Mouse (Mus musculus): ENCODE data around the gene Phospho1. TPM values are rescaled to one million over a fixed set of nuclear protein-coding genes. Genes with fewer than 3 reads are reported as not detected.

Gene Phospho1
- polyA plus RNA-seq, 1 experiment: 541 TPM

GRCm38 (mm10) chr11:95834742-95835710 lies 10.7 kb downstream of the Phospho1 start:
- peaks cover 55% of the 10 kb centered on the region for H3K4me1 ChIP-seq (ENCODE audit: control insufficient read depth, insufficient read depth, insufficient read length, low read length)
- H3K27ac ChIP-seq (replicated peaks; ENCODE audit: low read depth, low read length): peak overlapping the region; percentile 90
- H3K4me3 ChIP-seq (ENCODE audit: insufficient read depth, low read depth, low read length): no peak overlapping the region

- H3K4me3 ChIP-seq (ENCODE audit: insufficient read depth, low read depth, low read length): no peak overlapping the region
- H3K27ac ChIP-seq (replicated peaks; ENCODE audit: low read depth, low read length): peak overlapping the region; percentile 90
- peaks cover 50% of the 10 kb centered on the region for H3K4me1 ChIP-seq (ENCODE audit: control insufficient read depth, insufficient read depth, insufficient read length, low read length)
Measured at GRCm38 (mm10) chr11:95835832-95836231, 11.5 kb downstream of the Phospho1 start.

- peak overlapping the region; percentile 90 for H3K27ac ChIP-seq (replicated peaks; ENCODE audit: low read depth, low read length)
- H3K4me1 ChIP-seq (ENCODE audit: control insufficient read depth, insufficient read depth, insufficient read length, low read length): peaks cover 45% of the 10 kb centered on the region
- H3K4me3 ChIP-seq (ENCODE audit: insufficient read depth, low read depth, low read length): no peak overlapping the region
Measured at GRCm38 (mm10) chr11:95836433-95836832, 12.1 kb downstream of the Phospho1 start.

GRCm38 (mm10) chr11:95837059-95837458 lies 12.8 kb downstream of the Phospho1 start, which contains the start of gene Gngt2:
Gene Gngt2 (plus strand): TSS chr11:95837216.
- peak within 1 kb of the TSS; percentile 90 for H3K27ac ChIP-seq (replicated peaks; ENCODE audit: low read depth, low read length)
- no peak within 1 kb of the TSS for H3K4me3 ChIP-seq (ENCODE audit: insufficient read depth, low read depth, low read length)
- H3K4me1 ChIP-seq (ENCODE audit: control insufficient read depth, insufficient read depth, insufficient read length, low read length): peaks cover 44% of the 10 kb centered on the region

DNA sequence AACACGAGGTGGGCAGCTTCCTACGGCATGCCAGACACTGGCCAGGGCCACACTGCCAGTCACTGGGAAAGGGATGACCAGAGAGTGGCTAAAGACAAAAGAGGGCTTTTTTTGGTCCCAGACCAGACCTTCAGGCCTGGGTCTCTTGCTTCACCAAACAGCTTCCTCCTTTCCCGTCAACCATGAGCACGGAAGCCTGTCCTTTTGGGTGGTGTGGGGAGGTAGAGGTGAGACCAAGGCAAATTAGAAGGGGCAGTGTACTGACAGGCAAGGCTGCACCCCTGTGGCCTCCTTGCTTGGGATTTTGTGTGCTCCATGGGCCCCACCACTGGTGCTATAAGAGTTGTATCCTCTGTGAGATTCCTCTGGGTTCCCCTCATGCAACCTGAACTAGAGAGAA lies 14.3 kb downstream of the Phospho1 start:
- H3K4me3 ChIP-seq (ENCODE audit: insufficient read depth, low read depth, low read length): no peak overlapping the region
- H3K4me1 ChIP-seq (ENCODE audit: control insufficient read depth, insufficient read depth, insufficient read length, low read length): peaks cover 52% of the 10 kb centered on the region
- H3K27ac ChIP-seq (replicated peaks; ENCODE audit: low read depth, low read length): peak overlapping the region; percentile 76

DNA sequence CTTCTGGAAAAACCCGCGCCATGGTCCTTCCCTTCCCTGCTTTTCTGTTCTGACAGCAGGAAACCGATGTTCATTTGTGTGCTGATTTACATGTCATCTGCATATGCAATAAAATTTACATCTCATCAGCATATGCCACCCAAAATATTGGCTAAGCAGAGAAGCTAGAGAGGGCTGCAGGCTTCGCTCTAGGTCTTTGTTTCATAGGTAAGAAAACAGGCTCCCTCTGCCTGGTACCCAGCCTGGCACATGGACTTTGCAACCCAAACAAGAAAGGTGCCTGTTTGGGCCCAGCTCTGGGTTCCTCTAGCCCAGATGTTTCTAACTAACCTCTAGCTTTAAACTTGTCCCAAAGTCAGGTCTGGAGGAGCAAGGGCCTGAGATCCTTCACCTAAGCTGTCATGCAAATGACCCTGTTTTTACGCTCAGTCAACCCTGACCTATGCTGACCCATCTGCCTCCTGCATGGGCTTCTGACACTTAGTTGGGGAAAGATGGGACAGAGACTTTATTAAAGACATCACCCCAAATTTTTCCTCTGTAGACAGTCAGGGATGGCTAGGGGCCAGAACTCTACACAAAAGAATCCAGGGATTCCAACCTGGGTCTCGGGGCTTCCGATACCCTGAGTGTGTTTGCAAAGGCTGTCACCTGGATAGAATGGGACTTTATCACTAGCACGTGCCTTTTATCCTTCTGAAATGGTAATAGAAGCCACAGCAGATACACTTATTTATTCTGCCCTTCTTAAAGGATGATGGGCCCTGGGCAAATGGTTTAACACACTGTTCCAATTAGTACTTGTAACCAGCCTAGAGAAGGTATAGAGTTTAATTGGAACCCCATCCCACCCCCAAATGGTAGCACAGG lies 14.9 kb downstream of the Phospho1 start:
- H3K27ac ChIP-seq (replicated peaks; ENCODE audit: low read depth, low read length): peak overlapping the region; percentile 76
- H3K4me1 ChIP-seq (ENCODE audit: control insufficient read depth, insufficient read depth, insufficient read length, low read length): peaks cover 50% of the 10 kb centered on the region
- H3K4me3 ChIP-seq (ENCODE audit: insufficient read depth, low read depth, low read length): 0 out of 2 replicates have a peak overlapping the region, but pooled peaks have one; percentile 8

DNA sequence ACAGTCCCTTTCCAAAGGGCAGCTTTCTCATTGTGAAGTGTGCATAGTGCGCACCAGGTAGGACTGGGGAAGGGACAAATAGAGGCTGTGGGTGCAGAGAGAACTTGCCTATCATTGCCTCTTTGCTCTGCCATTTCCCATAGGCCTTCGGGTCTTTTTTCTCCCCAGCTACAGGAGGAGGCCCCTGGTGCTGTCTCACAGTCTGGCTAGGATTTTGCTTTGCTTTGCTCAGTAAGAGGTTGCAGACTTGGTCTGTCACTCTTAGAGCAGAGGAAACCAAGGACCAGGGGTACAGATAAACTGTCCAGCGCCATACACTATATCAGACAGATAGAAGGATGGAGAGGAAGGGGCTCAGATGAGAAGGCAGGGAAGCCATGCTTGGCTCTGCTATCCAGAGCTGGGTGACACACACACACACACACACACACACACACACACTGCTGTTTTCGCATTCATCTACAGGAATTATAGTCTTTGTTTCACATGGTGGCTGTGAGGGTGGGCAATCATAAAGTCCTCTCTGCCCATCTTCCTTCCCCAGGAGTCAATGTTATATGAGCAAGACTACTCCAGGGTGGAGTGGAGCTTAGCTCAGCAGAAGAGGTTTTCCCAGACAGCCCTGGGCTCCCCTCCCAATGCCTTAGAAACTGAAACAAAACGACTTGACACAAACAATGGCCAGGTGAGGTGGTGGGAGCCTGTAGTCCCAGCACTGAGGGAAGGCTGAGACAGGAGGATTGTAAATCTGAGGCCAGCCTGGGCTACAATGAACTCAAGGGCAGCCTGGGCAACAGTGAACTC lies 16.6 kb downstream of the Phospho1 start:
- Histone ChIP-seq H3K27ac (replicated peaks; ENCODE audit: low read depth, low read length) (peak overlapping the region; percentile 91), H3K4me1 (ENCODE audit: control insufficient read depth, insufficient read depth, insufficient read length, low read length) (peaks cover 44% of the 10 kb centered on the region)

DNA sequence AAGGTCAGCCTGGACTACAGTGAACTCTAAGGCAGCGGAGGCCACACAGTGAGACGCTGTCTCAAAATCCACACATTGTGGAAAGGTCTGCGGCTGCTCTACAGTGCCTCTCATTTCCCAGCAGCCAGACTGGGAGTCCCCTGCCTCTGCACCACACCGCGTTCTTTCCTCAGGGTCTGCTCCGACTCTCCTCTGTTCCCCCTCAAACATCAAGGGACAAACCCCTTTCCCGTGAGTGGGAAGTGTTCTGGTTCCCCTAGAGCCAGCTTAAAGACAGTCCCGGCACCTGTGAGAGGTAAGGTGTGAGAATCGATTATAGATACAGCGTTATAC lies 17.2 kb downstream of the Phospho1 start:
- peaks cover 43% of the 10 kb centered on the region for H3K4me1 ChIP-seq (ENCODE audit: control insufficient read depth, insufficient read depth, insufficient read length, low read length)
- peak overlapping the region; percentile 91 for H3K27ac ChIP-seq (replicated peaks; ENCODE audit: low read depth, low read length)
- peak overlapping the region; percentile 75 for H3K4me3 ChIP-seq (ENCODE audit: insufficient read depth, low read depth, low read length)

More for the DNA sequence above, 16.6 kb downstream of the Phospho1 start:
- peak overlapping the region; percentile 75 for H3K4me3 ChIP-seq (ENCODE audit: insufficient read depth, low read depth, low read length)

DNA sequence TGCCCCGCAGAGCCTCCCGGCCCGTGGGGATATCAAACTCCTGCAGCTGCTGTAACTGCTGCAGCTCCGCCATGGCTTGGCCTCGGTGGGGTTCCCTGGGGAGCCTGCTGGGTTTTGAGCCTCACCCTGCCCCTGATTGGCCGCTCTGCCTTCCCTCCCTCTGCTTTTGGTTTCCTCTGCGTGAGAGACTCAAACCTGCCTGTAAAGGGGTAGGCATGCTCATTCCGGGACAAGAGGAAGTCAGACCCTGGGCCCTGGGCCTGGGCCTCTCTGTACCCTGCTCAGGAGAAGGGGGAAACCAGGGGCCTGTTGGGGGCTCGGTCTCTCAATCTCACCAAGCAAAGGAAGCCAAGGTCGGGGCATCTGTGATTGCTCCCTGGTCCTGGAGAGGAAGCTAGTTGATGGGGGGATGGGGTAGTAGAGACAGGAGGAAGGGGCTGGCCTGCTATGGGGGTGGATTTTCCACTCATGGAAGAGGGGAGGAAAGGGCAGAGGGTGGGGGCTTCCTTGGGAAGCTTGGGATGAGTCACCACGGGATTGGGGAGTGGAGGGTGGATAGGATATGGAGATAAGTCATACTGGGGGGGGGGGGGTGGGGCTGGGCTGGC lies 17.9 kb downstream of the Phospho1 start, which contains the start of gene Abi3:
TSS of gene Abi3 (minus strand) at position 403 of the 608 bp plus-strand sequence.
- H3K27ac ChIP-seq (replicated peaks; ENCODE audit: low read depth, low read length): peak within 1 kb of the TSS; percentile 97
- H3K4me1 ChIP-seq (ENCODE audit: control insufficient read depth, insufficient read depth, insufficient read length, low read length): peaks cover 43% of the 10 kb centered on the region
- H3K4me3 ChIP-seq (ENCODE audit: insufficient read depth, low read depth, low read length): peak within 1 kb of the TSS; percentile 75

DNA sequence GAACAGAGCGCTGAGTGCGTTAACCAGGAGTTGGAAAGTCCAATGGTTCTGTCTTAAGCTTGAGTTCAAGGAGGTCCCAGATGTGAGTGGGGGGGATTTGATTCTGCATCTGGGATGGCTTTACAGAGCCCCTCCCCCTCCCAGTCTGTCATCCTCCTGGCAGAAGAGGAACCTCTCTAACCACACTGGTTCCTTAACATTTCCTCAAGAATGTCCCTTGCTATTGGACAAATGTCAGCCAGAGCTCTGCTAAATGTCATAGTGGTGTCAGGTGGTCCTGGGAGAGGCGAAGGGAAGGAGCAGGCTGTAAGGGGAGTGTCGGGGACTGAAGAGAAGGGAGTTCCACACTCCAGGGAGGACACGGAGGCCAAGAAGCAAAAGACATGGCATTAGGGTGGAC lies 18.7 kb downstream of the Phospho1 start:
- H3K27ac ChIP-seq (replicated peaks; ENCODE audit: low read depth, low read length): peak overlapping the region; percentile 97
- peak overlapping the region; percentile 57 for H3K4me3 ChIP-seq (ENCODE audit: insufficient read depth, low read depth, low read length)
- peaks cover 38% of the 10 kb centered on the region for H3K4me1 ChIP-seq (ENCODE audit: control insufficient read depth, insufficient read depth, insufficient read length, low read length)

DNA sequence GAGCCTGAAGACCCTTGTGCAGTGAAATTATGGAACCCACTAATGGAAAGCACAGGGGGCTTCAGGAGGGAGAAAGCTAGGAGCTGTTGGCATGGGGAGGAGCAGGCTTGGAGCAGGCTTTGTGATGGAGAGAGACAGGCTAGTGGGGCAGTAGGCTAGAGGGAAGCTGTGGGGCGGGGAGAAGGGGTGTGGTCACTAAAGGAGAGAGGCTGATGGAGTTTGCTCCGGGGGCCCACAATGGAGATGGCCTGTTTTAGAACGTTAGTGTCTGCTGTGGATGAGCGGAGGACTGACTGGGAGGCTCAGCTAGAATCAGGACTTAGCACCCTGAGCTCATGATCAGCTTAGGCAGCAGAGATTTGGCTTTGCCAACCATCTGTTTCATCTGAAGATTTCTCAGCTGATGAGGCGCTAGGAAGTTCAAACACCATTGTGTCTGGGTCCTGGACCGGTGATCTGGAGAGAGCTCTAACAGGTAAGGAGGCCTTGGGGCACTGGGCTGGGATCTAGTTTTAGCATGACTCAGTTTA lies 19.2 kb downstream of the Phospho1 start:
- peaks cover 32% of the 10 kb centered on the region for H3K4me1 ChIP-seq (ENCODE audit: control insufficient read depth, insufficient read depth, insufficient read length, low read length)
- peak overlapping the region; percentile 57 for H3K4me3 ChIP-seq (ENCODE audit: insufficient read depth, low read depth, low read length)
- peak overlapping the region; percentile 97 for H3K27ac ChIP-seq (replicated peaks; ENCODE audit: low read depth, low read length)

DNA sequence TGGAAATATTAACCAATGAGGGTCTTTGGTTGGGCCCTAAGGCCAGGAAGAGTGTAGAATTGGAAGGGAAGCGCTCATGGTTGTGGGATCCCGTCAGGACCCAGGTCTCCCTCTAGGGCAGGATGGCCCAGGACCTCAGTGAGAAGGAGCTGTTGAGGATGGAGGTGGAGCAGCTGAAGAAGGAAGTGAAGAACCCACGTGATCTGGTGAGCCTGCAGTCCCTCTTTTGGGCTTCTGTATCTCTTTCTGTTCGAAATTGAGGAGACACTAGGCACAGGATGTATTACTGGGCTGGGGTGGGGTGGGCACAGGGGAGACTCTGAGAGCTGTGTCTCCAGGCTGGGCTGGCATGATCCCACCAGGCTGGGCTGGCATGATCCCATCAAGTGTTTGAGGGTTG lies 20.6 kb downstream of the Phospho1 start:
- Histone ChIP-seq H3K27ac (replicated peaks; ENCODE audit: low read depth, low read length) (no peak overlapping the region; the same call in 1 of the 2 replicates), H3K4me3 (ENCODE audit: insufficient read depth, low read depth, low read length) (no peak overlapping the region), H3K4me1 (ENCODE audit: control insufficient read depth, insufficient read depth, insufficient read length, low read length) (peaks cover 24% of the 10 kb centered on the region)

DNA sequence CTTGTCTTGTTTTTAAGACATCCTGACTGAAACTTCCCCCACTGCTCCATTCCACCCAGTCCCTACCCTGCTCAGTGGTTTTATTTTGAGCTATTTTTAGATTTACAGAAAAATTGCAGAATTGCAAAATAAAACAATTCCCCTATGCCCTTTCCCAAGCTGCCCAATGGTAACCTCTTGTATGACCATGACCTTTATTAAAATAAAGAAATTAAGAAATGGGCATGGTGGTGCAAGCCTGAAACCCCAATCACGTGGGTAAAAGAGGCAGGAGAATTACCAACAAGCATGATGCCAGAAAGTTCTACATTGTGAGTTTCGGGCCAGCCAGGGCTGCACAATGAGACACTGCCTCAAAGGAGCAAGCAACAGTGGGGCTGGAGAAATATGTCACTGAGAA lies 26.6 kb downstream of the Phospho1 start:
- H3K4me3 ChIP-seq (ENCODE audit: insufficient read depth, low read depth, low read length): no peak overlapping the region
- peak overlapping the region; percentile 71 for H3K27ac ChIP-seq (replicated peaks; ENCODE audit: low read depth, low read length)

DNA sequence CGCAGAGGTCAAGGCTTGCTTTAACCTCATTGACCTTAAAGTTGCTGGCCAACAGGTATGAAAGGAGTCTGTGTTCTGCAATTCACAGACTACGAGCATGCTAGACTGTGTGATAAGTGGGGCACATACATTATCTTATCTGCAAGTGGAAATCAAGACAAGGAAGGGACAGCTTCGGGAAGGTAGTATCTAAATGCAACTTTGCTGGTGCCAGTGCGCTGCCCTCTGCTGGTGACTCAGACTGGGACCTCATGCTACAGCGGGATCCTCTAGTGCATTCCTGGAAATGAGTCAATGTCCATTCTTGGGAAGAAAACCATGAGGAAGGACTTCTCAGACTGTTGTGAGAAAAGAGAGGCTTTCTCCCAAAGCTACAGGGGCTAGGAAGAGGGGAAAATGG lies 29.4 kb downstream of the Phospho1 start:
- Histone ChIP-seq H3K4me3 (ENCODE audit: insufficient read depth, low read depth, low read length) (no peak overlapping the region), H3K4me1 (ENCODE audit: control insufficient read depth, insufficient read depth, insufficient read length, low read length) (peaks cover 9% of the 10 kb centered on the region; the same call in 1 of the 2 replicates), H3K27ac (replicated peaks; ENCODE audit: low read depth, low read length) (no peak overlapping the region)

More for the DNA sequence above, 26.6 kb downstream of the Phospho1 start:
- peaks cover 9% of the 10 kb centered on the region; the same call in 1 of the 2 replicates for H3K4me1 ChIP-seq (ENCODE audit: control insufficient read depth, insufficient read depth, insufficient read length, low read length)

All from brown adipose tissue, adult 24 weeks (tissue).